Mouse (Mus musculus) left cerebral cortex, postnatal 14 days (tissue): ENCODE data around the gene P2ry2. TPM values are rescaled to one million over a fixed set of nuclear protein-coding genes. Genes with fewer than 3 reads are reported as not detected.
A peak's percentile ranks its signal among the peaks of the same experiment; 100 is the strongest.

ENCODE experiments used
- DNase-seq, 2 experiments: peaks; one replicate each; pipeline ENCODE4 v3.0.0; 2021 to 2022; ENCODE audit warnings: low spot score in 2 of 2, mixed read lengths in 1 of 2
- intact Hi-C: fragments of 180-260 bp; cut with DNase I; formaldehyde crosslinking; loops from one replicate; pipeline ENCODE4 v1.15.1; 2025
- total RNA-seq, 2 experiments: library from RNA; stranded (reverse); gene quantifications; 2 replicates each; pipeline ENCODE4 v1.2.3; 2021

P2ry2 gene
- total RNA-seq, 2 experiments from 2014 or later = 0.55 to 0.92 TPM

DNA sequence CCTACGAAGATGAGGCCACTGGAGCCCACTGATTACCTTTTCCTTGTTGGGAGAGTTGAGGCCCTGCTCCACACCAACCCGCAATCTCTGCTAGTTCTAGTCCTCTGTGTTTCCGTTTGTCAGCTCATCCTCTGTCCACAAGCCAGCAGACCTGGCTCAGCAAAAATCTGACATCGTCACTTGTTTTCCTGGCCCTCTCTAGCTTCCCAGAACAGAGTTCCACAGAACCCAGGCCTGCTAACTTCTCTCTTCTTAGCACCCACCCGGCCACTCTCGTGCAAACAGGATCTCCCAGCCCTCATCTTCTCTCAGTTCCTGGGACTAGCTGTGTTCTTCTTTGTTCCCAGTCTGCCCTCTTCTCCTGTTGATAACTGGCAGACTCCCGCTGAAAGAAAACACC is 60.0 kb downstream of the P2ry2 start:
- intact Hi-C loops = no loop called here

GRCm38 (mm10) chr7:100951903-100952302 is 60.8 kb downstream of the P2ry2 start:
- intact Hi-C loops = no loop called here
- peak in 1 of 2 experiments; percentile 41 for DNase-seq

More for the DNA sequence above, 60.0 kb downstream of the P2ry2 start:
- no peak for DNase-seq

DNA sequence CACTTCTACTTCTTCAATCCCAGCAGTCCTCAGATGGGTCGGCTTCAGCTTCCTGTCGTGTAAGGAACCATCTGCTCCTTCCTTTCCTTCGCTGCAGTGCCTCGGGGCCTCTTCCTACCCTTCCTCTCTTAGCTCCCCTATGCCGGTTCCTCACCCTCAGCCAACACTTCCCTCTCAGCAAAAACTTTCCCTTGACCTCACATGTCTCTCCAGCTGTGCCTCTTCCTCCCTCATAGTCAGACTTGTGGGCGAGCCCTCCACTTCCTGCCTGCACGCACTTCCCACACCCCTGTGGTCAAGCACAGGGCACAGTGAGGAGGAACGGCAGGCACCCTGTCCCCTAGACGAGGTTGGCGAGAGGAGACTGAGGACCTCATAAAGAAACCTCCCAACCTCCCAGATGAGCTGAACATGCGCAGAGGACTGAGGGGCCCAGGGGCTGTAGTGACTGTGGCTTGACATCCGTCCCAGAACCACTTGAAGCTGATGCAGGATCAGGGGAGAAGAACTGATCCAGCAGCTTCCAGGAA is 62.1 kb downstream of the P2ry2 start:
- intact Hi-C loops = no loop called here
- DNase-seq = peak in 1 of 2 experiments; percentile 44

GRCm38 (mm10) chr7:100950031-100950430 is 62.6 kb downstream of the P2ry2 start:
- no peak for DNase-seq
- intact Hi-C loops = no loop called here

Other genes with a start within 250 kb of the P2ry2 start
- 10 to 100 TPM in 1 of 2 experiments, 1 to 10 TPM in 1; 9.7 to 10.6 TPM for gene Relt, start 149.4 kb downstream of the P2ry2 start, total RNA-seq
- 10 to 100 TPM; 81.3 to 91.6 TPM for gene Arhgef17, start 80.8 kb downstream of the P2ry2 start, total RNA-seq
- gene P2ry6, start 38.2 kb downstream of the P2ry2 start, total RNA-seq = 1 to 10 TPM; 4.2 to 4.3 TPM
- gene Fchsd2, start 80.0 kb upstream of the P2ry2 start, total RNA-seq = 10 to 100 TPM; 45.1 to 51.7 TPM